Mouse (Mus musculus): ENCODE measurements around the gene Eef1b2. TPM values are rescaled to one million over a fixed set of nuclear protein-coding genes. Genes with fewer than 3 reads are reported as not detected.

The Eef1b2 gene
- 525 TPM for polyA plus RNA-seq (2017; shearing (Covaris generic))

DNA sequence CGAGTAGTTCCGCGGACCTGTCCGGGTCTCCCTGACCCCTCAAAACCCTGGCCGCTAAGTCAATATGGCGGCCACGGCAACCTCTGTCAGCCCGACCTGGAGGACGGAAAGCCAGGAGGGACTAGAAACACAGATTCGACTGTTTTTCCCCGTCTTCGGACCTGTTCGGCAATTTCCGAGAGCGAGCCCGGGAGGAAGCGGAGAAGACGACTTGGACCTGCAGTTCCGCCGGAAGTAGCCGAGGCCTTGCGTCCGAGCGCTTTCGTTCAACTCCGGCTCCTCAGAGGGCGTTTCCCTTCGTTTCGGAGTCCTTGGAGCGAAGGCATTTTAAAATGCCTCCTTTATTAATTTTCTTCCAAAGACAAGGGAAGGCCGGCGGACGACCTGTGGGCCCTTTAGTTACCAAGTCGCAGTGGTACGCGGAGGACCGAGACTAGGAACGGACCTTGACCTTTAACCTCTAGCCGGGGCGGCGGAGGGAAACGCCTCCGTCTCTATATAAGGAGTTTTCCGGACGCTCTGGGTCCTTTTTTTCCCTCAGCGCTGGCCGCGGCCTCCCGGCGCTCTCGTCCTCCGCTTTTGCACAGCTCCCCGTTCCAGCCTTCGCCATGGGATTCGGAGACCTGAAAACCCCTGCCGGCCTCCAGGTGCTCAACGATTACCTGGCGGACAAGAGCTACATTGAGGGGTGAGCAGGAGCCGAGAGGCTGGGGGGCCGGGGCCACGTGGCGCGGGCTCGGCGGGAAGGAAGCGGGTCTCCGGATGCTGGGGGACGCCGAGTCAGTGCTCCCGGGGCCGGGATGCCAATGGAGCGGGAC is at the start of gene Eef1b2, which contains the start of gene Ndufs1:
Gene Eef1b2 (plus strand): TSS at position 222 of the 818 bp plus-strand sequence.
Gene Ndufs1 (minus strand): TSS at position 230 of the 818 bp plus-strand sequence.

DNA sequence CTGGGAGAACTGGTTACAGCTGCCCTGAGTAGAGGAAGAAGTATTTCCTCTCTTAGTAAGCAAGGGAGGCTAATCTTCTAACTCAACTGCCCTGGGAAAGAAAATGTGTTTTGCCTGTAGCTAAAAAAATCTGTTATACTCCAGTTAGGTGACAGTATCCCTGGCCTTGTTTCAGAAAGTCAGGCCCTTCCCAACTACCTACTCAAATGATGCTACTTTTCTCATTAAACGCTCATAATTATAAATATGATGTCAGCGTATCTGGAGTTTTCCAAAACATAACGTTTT is 37.6 kb downstream of the Eef1b2 start, which contains the start of gene Gpr1:
Gene Gpr1 (minus strand): TSS at position 273 of the 288 bp plus-strand sequence.

Other genes with a start within 250 kb of the Eef1b2 start
- gene Ino80d, start 62.2 kb upstream of the Eef1b2 start, polyA plus RNA-seq (2017; shearing (Covaris generic)), result 16.5 TPM
- gene Ndufs1, start within 50 bp of the Eef1b2 start, polyA plus RNA-seq (2017; shearing (Covaris generic)), result 123 TPM
- gene Gpr1, start 37.7 kb downstream of the Eef1b2 start, polyA plus RNA-seq (2017; shearing (Covaris generic)), result not detected
- gene Zdbf2, start 96.4 kb downstream of the Eef1b2 start, polyA plus RNA-seq (2017; shearing (Covaris generic)), result 0.02 TPM